Mouse (Mus musculus) heart, adult 8-10 months (tissue): ENCODE data around the gene Fam71e2. TPM values are rescaled to one million over a fixed set of nuclear protein-coding genes. Genes with fewer than 3 reads are reported as not detected.

Experiments
- DNase-seq: peaks from one replicate; pipeline ENCODE4 v3.0.0; 2022; ENCODE audit warnings: low spot score
- total RNA-seq, 4 experiments: library from RNA; stranded (reverse); gene quantifications; 2 replicates each; pipeline ENCODE4 v1.2.4; 2022

The Fam71e2 gene
- total RNA-seq, 4 experiments from 2014 or later = not detected

- peak; percentile 100 for DNase-seq
Observed at GRCm38 (mm10) chr7:4739544-4740275, 31.4 kb downstream of the Fam71e2 start, which contains the start of gene Kmt5c. TSS of gene Kmt5c (plus strand) at chr7:4740115.

DNA sequence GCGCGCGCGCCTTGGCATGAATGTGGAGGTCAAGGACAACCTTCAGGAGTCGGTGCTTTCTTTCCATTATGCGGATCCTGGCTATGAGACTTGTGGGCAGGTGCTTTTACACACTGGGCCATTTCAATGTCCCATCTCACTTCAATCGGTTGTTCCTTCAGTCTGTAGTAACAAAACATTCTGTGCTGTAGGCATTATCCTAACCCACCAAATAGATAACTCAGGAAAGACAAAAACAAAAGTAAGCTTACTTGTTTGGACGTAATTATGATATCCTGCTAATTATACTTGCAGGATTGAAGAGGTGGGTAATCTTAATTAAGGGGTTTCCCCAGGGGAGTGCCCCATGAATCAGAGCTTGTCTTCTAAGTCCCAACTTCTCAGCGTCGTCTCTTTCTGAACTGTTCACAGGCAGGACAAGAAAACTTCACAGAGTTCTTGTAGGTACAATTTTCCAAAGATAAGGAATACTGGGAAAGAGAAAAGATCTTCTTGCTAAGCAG, 32.0 kb downstream of the Fam71e2 start:
- DNase-seq = no peak

GRCm38 (mm10) chr7:4732968-4733392, 38.1 kb downstream of the Fam71e2 start:
- no peak for DNase-seq

GRCm38 (mm10) chr7:4731090-4731489, 40.0 kb downstream of the Fam71e2 start:
- no peak for DNase-seq

GRCm38 (mm10) chr7:4725169-4725568, 45.9 kb downstream of the Fam71e2 start, which contains the start of gene Tmem150b:
TSS of gene Tmem150b (minus strand) at chr7:4725249.
- DNase-seq = no peak

DNA sequence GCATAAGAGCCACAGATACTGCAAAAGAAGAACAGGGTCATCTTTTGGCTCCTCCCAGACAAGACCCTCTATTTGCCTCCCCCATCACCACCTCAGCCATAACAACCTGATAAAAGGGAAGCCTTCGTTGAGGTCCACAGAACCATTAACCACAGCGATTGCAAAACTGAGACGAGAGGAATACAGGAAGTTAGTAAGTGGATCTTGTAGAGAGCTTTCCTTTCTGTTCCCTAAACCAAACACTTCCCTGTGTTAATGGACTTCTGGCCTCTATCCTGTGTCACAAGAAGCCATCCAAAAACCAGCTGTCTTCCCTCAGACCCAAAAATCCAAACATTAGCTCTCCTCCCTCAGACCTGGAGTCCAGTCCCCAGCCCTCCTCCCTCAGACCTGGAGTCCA, 46.7 kb downstream of the Fam71e2 start:
- DNase-seq = peak; percentile 20

GRCm38 (mm10) chr7:4723508-4723907, 47.6 kb downstream of the Fam71e2 start:
- DNase-seq = no peak

DNA sequence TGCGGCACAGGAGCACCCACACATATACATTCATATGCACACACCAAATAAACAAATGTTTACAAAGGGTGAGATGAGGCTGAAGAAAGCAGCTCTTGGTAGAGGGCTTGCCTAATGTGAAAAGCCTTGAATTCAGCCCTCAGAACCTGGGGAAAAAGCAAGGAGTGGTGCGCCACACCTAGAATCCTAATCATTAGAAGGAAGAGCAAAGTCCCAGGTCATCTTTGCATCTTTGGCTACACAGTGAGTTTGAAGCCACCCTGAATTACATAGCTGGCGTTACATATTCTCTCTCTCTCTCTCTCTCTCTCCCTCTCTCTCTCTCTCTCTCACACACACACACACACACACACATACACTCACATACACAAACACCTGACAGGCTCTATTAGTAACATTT, 51.8 kb downstream of the Fam71e2 start:
- no peak for DNase-seq

GRCm38 (mm10) chr7:4716955-4717354, 54.1 kb downstream of the Fam71e2 start:
- DNase-seq = no peak

GRCm38 (mm10) chr7:4712594-4712993, 58.5 kb downstream of the Fam71e2 start:
- DNase-seq = no peak

DNA sequence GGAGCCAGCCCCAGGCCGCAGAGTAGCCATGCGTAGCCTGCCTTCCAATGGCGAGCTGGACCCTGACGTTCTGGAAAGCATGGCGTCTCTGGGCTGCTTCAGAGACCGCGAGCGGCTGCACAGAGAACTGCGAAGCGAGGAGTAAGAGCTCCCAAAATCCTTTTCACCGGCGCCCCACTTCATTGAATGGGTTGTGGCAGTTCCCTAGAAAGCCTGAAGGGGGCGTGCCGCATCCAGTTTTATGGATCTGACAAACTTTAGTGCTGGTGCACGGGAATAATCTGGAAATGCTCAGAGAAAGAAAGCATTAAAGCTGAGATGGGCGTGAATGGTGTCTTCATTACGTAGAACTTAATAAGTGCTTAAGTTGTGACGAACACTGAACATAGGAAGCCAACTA, 66.0 kb downstream of the Fam71e2 start:
- no peak for DNase-seq

Other genes starting within 250 kb of the Fam71e2 start
- over 10,000 TPM in 3 of 4 experiments, 1,000 to 10,000 TPM in 1; 9,443 to 11,840 (median 11,050) TPM for gene Tnni3, start 247.1 kb downstream of the Fam71e2 start, total RNA-seq
- 1 to 10 TPM; 2.3 to 3.0 (median 2.6) TPM for gene Dnaaf3, start 238.8 kb downstream of the Fam71e2 start, total RNA-seq
- 1 to 10 TPM in 1 of 4 experiments, under 1 TPM in 3; 0.50 to 1.0 (median 0.83) TPM for gene Syt5, start 223.8 kb downstream of the Fam71e2 start, total RNA-seq
- gene Ptprh, start 167.3 kb downstream of the Fam71e2 start, total RNA-seq = not detected
- 1 to 10 TPM; 4.2 to 6.0 (median 4.8) TPM for gene Tmem86b, start 139.9 kb downstream of the Fam71e2 start, total RNA-seq
- gene Ppp6r1, start 112.3 kb downstream of the Fam71e2 start, total RNA-seq = 10 to 100 TPM; 70.5 to 77.7 (median 75.8) TPM
- 10 to 100 TPM; 28.4 to 36.3 (median 33.5) TPM for gene Hspbp1, start 86.2 kb downstream of the Fam71e2 start, total RNA-seq
- 1 to 10 TPM in 2 of 4 experiments, under 1 TPM in 2; 0.57 to 1.2 (median 0.98) TPM for gene Brsk1, start 80.7 kb downstream of the Fam71e2 start, total RNA-seq
- under 1 TPM in 3 of 4 experiments, not detected in 1; 0.12 to 0.24 (median 0.17) TPM for gene Tmem150b, start 46.1 kb downstream of the Fam71e2 start, total RNA-seq
- 10 to 100 TPM in 2 of 4 experiments, 1 to 10 TPM in 2; 7.5 to 10.8 (median 9.7) TPM for gene Kmt5c, start 31.2 kb downstream of the Fam71e2 start, total RNA-seq
- 1 to 10 TPM; 1.8 to 3.8 (median 2.8) TPM for gene Cox6b2, start 18.2 kb downstream of the Fam71e2 start, total RNA-seq
- under 1 TPM in 1 of 4 experiments, not detected in 3; 0.19 TPM for gene Il11, start 11.6 kb upstream of the Fam71e2 start, total RNA-seq
- gene Tmem190, start 11.6 kb upstream of the Fam71e2 start, total RNA-seq = not detected
- 1 to 10 TPM; 2.2 to 5.5 (median 5.0) TPM for gene Tmem238, start 18.4 kb upstream of the Fam71e2 start, total RNA-seq
- 100 to 1,000 TPM; 453 to 560 (median 508) TPM for gene Rpl28, start 21.6 kb upstream of the Fam71e2 start, total RNA-seq
- 100 to 1,000 TPM in 1 of 4 experiments, 10 to 100 TPM in 3; 76.2 to 103 (median 88.7) TPM for gene Ube2s, start 41.3 kb upstream of the Fam71e2 start, total RNA-seq
- under 1 TPM in 3 of 4 experiments, not detected in 1; 0.09 to 0.56 (median 0.25) TPM for gene Shisa7, start 73.4 kb upstream of the Fam71e2 start, total RNA-seq
- gene Isoc2b, start 99.0 kb upstream of the Fam71e2 start, total RNA-seq = 1 to 10 TPM; 5.3 to 6.1 (median 6.0) TPM
- 10 to 100 TPM; 52.2 to 62.9 (median 54.4) TPM for gene Isoc2a, start 105.9 kb upstream of the Fam71e2 start, total RNA-seq
- under 1 TPM in 2 of 4 experiments, not detected in 2; 0.22 to 0.43 TPM for gene Gm36210, start 135.2 kb upstream of the Fam71e2 start, total RNA-seq
- 1 to 10 TPM; 6.4 to 8.4 (median 7.5) TPM for gene Zfp628, start 143.9 kb upstream of the Fam71e2 start, total RNA-seq
- 1 to 10 TPM; 4.7 to 6.7 (median 5.3) TPM for gene Nat14, start 150.7 kb upstream of the Fam71e2 start, total RNA-seq
- gene Ssc5d, start 154.5 kb upstream of the Fam71e2 start, total RNA-seq = 1 to 10 TPM; 1.4 to 2.5 (median 1.9) TPM
- 10 to 100 TPM; 27.3 to 40.6 (median 33.1) TPM for gene Sbk2, start 193.1 kb upstream of the Fam71e2 start, total RNA-seq
- 10 to 100 TPM; 28.3 to 70.4 (median 46.3) TPM for gene Sbk3, start 199.9 kb upstream of the Fam71e2 start, total RNA-seq
- 10 to 100 TPM in 3 of 4 experiments, 1 to 10 TPM in 1; 9.7 to 19.8 (median 11.8) TPM for gene Zfp579, start 224.9 kb upstream of the Fam71e2 start, total RNA-seq
- 10 to 100 TPM in 2 of 4 experiments, 1 to 10 TPM in 2; 7.2 to 12.1 (median 9.5) TPM for gene Zfp524, start 243.1 kb upstream of the Fam71e2 start, total RNA-seq
- gene Fiz1, start 243.4 kb upstream of the Fam71e2 start, total RNA-seq = 10 to 100 TPM; 15.2 to 25.9 (median 17.5) TPM
- not detected for gene Gm44973, start 244.2 kb upstream of the Fam71e2 start, total RNA-seq
- gene Zfp865, start 249.1 kb upstream of the Fam71e2 start, total RNA-seq = 10 to 100 TPM; 11.5 to 13.3 (median 12.8) TPM
- gene Ccdc106, start 249.3 kb upstream of the Fam71e2 start, total RNA-seq = under 1 TPM in 1 of 4 experiments, not detected in 3; 0.22 TPM